Mouse (Mus musculus) spleen, postnatal 36 days (tissue): ENCODE results near the gene St7.
"Not testable (repeated sequence)": the region's sequence is repeated elsewhere in the genome, so short reads cannot be mapped to it uniquely, and the experiment has no call there.

Experiments used
- DNase-seq, 2 experiments: peaks; one replicate each; pipeline ENCODE4 v3.0.0; 2022; ENCODE audit warnings: low spot score in 2 of 2, mixed read lengths in 1 of 2

Gene St7

DNA sequence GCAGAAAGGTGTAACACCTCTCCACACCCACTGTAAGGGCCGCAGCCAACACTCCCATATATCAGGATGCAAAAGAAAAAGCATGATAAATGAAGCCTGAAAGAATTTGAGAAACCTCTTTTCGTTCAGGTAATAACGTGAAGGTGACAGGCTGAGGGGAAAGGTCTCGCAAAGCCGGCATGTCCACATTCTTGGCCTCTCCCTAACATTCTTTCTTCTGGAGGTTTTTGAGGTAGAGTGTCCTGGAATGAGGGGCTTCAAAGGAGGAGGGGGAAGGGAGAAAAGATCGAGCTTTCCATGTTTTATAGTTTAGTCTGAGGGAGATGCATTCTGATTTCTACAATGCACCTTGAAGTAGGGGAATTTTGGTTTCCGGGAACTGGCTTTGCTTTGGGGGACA, at the start of gene St7:
TSS of gene St7 (plus strand) at position 287 of the 400 bp plus-strand sequence.
- DNase-seq, result no peak

GRCm38 (mm10) chr6:17646107-17646506, 46.6 kb upstream of the St7 start:
- DNase-seq, result no peak

GRCm38 (mm10) chr6:17652132-17652531, 40.6 kb upstream of the St7 start:
- DNase-seq, result no peak

DNA sequence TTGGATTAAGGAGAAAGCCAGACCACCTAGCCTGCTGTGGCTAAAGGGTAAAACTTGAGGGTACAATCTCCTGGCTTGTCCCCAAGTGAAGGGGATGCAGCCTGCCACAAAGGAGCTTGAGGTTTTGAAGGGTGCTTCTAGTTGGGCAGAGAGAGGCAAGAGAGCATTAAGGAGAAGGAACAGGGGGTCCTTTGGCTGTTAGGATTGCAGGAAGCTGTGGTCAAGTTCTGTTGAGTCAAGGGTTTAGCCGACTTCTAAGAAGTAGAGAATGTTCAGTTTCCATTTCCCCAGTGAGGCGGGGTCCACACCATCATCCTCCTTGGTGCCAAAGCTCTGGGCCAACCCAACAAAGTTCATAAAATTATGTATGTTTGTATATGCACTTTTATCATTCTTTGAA, 37.7 kb upstream of the St7 start:
- DNase-seq, result no peak

GRCm38 (mm10) chr6:17657308-17657707, 35.4 kb upstream of the St7 start:
- no peak for DNase-seq

DNA sequence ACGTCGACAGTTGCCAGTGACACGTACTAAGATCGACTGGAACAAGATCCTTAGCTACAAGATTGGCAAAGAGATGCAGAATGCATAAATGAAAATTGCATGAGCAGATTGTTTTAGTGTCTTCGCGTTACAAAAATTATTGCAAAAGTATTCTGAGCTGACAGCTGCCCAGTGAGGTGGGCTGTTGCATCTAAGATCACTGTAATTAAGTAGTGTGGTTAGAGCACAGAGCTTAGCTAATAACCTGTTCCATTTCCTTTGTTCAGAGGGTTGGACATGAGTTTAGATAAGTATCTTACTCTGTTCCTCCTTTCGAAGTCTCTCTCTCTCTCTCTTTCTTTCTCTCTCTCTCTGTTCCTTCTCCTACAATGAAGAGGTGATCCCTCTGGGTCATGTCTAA, 27.4 kb upstream of the St7 start:
- DNase-seq, result no peak

GRCm38 (mm10) chr6:17666024-17666423, 26.7 kb upstream of the St7 start:
- no peak for DNase-seq

DNA sequence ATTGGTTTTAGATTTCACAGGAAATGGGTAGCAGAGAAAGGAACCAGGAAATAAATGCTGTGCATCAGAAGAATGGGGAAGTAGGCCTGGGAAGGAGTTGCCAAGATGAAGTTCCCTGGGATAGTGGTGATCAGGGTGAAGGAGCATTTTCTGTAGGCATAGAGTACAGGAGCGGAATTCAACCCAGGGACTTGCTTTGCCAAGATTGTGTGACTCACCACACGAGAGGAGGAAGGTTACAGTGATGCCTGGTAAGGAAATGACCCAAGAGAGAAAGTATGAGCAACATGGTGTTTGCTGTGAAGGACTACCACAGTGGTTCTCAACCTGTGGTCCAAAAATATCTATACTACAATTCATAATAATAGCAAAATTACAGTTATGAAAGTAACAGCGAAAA, 24.9 kb upstream of the St7 start:
- DNase-seq, result no peak

GRCm38 (mm10) chr6:17668334-17668733, 24.4 kb upstream of the St7 start:
- DNase-seq, result no peak

- no peak for DNase-seq
Measured at GRCm38 (mm10) chr6:17669826-17670225, 22.9 kb upstream of the St7 start.

- peak; percentile 48 to 49 for DNase-seq
Measured at GRCm38 (mm10) chr6:17675019-17675756, 17.5 kb upstream of the St7 start.

- DNase-seq, result no peak
Measured at GRCm38 (mm10) chr6:17677008-17677407, 15.7 kb upstream of the St7 start.

DNA sequence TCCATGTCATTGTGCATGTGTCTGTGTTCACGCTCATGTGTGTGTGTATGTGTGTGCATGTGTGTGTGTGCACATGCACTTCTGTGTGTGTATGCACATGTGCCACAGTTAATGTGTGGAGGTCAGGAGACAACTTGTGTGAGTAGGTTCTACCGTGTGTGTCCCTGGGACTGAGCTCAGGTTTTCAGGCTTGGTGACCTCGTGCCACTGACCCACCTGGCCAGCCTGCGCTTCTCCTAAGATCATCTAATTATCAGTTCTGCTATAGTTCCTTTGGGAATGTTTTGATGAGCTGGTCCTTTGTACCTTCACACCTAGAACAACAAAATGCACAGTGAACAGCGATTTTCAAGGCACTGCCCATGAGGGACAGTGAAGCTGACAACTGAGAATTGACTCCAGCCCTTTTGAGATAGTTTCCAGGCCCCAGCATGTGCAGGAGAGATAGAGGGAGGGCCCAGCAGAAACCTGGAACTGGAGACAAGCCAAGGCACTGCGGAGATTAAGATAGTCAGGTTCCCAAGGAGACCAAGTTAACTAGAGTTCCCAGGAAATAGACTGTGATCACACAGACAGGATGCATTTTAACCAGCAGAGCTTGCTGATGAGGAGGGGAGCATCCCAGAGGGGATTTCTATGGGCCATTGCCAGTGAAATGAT, 12.3 kb upstream of the St7 start:
- peak; percentile 59 to 74 for DNase-seq

DNA sequence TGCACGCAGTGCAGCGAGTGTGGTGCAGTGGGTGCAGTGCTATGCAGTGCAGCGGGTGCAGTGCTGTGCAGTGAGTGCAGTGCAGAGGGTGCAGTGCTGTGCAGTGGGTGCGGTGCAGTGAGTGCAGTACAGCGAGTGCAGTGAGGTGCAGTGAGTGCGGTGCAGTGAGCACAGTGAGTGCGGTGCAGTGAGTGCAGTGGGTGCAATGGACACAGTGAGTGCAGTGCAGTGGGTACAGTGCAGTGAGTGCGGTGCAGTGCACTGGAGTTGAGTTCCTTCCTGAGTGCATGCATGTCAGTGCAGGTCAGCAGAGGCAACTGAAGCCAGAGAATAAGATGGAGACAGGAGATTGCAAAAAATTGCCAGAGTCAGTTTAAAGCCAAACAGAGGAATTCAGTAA, 10.9 kb upstream of the St7 start:
- no peak for DNase-seq

- no peak for DNase-seq
Measured at GRCm38 (mm10) chr6:17688676-17689075, 4.1 kb upstream of the St7 start.

DNA sequence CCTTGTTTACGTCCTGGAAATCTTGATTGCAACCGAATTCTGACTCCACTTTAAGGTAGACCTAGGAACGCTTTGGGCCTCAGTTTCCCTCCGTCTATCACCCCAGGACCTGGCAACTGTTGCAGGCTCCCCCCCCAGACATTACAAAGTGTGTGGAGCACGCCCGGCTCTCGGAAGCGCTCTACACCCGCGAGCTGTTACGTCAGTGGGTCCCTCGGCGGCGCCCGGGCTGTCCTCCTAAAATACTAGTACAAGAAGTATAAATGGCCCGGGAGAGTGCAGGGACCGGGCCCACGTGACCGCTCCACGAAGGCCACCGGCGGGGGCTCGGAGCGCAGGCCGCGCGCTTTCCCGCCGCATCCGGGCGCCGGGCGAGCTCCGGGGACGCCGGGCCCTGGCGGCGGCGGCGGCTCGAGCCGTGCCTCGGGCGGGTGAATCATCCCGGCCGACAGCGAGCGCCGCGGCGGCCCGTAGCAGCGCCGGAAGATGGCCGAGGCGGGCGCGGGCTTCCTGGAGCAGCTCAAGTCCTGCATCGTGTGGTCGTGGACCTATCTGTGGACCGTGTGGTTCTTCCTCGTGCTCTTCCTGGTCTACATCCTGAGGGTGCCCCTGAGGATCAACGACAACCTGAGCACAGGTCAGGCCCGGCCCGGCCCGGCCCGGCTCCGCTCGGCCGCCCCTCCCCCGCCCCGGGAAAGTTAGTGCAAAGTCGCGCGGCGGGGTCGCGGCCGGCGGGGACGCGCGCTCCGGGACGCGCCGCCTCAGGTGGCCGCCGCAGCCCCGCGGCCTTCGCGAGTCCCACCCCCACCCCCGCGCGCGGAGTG, 1.2 kb downstream of the St7 start:
- DNase-seq, result peak; percentile 57 to 77

GRCm38 (mm10) chr6:17694550-17694951, 1.8 kb downstream of the St7 start:
- peak; percentile 65 to 68 for DNase-seq

DNA sequence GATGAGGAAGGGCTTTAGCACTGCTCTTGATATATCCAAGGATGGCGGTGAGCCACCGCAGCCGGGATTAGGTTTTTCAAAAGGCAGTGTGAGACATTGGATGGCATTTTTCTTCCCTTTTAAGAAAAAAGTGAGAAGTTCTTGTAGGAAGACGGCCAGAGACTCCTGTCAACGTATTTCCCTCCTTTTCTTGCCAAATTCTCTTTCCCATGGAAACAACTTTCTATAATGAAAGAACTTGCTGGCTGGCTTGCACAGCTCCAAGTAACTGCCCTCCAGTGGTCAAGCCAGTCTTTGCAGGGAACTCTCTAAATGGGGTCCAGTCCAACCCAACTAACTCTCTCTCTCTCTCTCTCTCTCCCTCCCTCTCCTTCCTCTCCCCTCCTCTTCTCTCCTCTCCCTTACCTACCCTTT, 3.6 kb downstream of the St7 start:
- DNase-seq, result peak; percentile 18 to 24

- no peak for DNase-seq
Measured at GRCm38 (mm10) chr6:17700936-17701612, 8.3 kb downstream of the St7 start.

- DNase-seq, result not testable (repeated sequence)
Measured at GRCm38 (mm10) chr6:17704038-17704437, 11.3 kb downstream of the St7 start.

- no peak for DNase-seq
Measured at GRCm38 (mm10) chr6:17705973-17706372, 13.2 kb downstream of the St7 start.

DNA sequence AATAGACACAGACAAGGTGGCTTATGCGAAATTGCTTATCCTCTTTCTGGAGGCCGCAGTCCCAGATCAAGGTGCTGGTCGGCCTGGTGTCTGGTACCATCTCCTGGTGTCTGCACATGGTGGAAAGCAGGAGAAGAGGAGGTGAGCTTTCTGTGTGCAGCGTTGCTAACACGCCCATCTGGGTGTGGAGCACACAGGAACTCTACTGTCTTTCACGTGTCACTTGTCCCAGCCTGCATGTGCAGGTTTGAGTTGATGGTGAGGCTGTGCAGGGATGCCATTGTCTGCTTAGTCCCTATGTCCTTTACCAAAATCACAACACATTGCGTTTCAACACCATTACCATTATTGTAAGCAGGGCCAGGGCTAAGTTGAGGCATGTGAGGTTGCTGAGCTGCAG, 26.2 kb downstream of the St7 start:
- DNase-seq, result no peak
